Mouse (Mus musculus): ENCODE measurements at regions not wholly inside any gene's neighbourhood (a gene's known extent, or its start where the extent isn't known, plus 50 kb on each side); places are given as distances from the start of the nearest gene placed in this dataset.
A peak's percentile ranks its signal among the peaks of the same experiment; 100 is the strongest.

DNA sequence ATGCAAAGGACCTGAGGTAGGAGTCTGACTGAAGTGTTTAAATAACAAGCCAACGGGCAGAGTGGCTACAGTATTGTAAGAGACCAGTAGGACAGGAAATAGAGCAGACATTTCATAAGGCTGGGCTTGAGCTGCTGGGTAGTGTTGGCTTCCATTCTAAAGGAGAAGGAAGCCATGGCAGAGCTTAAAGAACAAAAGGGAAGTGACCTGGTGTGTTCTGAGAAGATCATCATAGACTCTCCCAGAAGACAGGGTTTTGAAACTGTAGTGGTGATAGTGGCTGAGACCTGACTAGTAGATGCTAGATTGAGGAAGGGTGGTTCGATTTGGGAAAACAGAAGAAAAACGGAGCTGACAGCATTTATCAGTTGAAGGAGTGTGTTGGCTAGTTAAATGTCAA lies 514.1 kb upstream of the Zfp462 start:
- no peak for DNase-seq (ENCODE audit: low read depth, low spot score)

DNA sequence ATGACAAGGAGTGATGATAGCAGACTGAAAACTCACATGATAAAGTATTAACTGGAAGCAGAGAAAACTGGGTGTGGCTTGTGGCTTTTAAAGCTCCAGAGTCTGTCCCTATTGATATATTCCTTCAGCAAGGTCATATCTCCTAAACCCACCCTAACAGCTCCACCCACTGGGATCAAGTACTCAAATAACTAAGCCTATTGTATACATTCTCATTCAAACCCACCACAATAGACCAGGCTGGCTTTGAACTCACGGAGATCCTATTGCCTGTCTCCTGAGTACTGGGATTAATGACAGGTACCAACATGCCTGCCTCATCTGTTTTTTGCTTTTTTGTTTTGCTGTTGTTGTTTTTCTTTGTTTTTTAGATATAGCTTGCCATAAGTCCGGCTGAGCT lies 484.3 kb upstream of the Zfp462 start:
- DNase-seq (ENCODE audit: low read depth, low spot score), result peak; percentile 86

DNA sequence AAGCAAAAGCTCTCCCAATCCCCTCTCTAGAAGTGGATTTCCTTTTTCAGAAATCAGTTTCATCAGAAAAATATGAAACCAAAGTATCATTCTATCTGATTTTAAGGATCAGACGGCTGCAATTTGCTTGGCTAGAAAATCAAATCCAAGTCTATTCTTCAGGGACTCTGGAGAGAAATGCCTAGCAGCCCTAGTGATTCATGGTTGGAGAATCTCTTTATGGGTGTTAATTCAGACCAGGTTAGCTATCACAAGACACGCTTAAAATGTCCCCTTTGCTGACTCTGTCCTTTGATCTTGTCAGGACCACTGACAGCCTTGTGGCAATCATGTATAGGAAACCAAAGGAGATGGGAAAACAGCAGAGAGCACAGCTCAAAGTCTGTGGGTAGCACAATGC lies 475.7 kb upstream of the Zfp462 start:
- DNase-seq (ENCODE audit: low read depth, low spot score), result no peak

DNA sequence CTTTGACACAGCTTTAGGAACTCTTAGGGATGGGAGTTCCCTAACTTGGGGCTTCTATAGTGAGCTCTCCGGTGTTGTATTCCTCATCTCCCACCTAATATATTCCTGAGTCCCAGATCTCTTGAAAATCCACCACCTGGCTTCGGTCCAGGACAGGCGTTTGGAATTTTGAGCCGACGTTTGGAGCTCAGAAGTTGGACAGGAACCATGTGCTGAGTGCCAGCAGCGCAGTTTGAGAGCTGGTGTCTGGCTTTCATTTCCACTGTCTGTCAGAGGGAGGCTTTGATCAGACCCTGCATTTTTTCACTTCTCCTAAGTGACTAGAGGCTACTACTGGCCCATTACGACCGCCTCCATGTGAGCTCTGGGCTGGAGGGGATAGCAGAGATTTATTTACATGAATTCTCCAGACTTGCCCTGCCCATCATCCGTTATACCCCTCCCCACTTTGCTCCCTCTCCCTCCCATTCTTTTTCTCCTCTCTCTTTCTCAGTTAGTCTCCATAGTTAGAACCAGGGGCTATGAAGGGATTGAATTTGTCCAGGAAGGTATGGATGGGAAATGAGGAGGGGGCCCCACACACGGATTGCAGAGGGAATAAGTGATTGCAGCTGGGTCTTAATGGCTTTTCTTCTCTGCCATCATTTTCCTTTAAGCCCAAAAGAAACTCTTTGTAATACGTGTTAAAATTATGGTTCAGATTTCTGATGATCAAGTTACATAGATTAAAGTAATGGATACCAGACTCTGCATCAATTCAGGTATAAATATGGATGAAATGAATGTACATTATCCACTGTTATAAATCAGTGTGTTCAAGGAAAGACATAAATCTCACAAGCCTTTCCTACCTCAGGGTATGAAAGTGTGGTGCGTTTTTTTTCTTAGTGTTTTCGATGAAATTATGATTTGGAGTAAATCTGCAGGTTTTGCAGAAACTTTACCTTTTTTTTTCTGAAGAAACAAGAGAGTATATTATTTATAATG lies 474.5 kb upstream of the Zfp462 start:
- DNase-seq (ENCODE audit: low read depth, low spot score), result no peak

DNA sequence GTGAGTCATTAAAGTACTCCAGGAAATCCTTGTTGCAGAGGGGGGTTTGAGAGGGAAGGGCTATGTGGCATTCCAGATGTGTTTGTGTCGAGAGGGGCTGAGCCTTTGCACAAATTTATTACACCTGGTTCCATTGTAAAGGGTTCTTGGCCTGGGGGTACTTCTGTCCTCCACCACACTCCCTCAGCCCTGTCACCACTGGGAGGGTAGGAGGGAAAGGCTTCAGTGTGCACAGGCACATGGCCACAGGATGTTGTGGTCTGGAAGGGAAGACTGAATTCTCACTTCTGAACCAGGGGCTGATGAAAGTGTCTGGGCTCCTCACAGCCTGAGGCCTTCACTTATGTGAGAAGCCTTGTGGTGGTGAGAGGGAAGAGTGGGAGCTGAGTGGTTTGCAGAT lies 473.8 kb upstream of the Zfp462 start:
- no peak for DNase-seq (ENCODE audit: low read depth, low spot score)

DNA sequence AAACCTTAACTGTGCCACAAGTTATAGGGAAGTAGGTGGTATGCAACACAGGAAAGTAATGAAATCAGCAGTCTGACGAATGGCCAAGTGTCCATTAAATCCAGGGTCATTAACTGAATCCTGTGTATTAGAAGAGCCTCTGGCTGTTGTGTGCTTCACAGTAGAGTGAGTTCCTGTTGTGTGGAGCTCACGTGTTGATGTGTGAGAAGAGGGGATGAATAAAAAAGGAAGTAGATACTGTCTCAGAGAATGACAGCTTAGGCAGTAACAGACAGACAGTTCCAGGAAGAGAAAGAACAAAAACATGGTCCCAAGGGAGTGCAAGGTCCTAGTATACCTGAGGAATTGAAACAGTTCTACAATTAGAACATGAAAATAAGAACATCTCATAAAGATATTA lies 463.1 kb upstream of the Zfp462 start:
- no peak for DNase-seq (ENCODE audit: low read depth, low spot score)

DNA sequence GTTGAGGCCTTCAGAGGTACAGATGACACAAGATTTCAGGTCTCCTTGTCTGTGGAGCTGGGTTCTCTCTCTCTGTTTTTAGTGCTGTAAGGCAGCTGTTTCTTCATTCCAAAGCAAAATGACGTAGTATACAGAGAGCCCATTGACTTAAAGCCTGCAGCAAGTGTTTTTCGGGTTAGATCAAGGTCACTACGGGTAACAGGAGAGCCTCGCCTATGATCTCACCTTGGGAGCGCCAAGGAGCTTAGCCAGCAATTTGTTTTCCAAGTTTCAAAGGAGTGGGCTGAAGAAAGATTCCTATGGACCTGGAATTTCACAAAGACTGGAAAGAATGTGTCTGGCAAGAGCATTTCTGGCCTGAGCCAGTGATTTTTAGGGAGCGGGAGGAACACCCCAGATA lies 451.8 kb upstream of the Zfp462 start:
- peak; percentile 66 for DNase-seq (ENCODE audit: low read depth, low spot score)

DNA sequence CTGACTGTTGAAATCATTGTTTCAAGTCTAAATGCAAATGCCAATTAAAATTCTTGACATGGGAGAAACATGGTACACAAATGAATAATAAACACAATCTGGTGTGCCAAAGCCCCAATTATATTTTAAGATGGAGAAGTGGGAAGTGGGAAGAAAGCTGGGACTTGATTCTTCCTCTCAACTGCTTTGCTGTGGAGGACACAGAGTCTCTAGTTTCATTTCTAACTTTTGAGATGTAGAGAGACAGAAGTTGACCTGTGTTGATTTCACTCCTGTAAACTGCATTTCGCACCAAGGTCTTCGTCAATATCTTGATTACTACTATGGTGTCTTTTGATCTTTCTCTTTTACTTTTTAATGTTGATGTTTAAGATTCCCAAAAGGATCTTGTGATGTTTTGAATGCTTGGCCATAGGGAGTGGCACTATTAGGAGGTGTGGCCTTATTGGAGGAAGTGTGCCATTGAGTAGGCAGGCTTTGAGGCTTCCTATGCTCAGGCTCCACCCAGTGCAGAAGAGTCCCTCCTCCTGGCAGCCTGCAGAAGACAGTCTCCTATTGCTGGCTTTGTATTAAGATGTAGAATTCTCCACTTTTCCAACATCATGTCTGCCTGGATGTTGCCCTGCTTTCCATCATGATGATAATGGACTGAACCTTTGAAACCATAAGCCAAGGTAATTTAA lies 447.4 kb upstream of the Zfp462 start:
- peak; percentile 12 for DNase-seq (ENCODE audit: low read depth, low spot score)

DNA sequence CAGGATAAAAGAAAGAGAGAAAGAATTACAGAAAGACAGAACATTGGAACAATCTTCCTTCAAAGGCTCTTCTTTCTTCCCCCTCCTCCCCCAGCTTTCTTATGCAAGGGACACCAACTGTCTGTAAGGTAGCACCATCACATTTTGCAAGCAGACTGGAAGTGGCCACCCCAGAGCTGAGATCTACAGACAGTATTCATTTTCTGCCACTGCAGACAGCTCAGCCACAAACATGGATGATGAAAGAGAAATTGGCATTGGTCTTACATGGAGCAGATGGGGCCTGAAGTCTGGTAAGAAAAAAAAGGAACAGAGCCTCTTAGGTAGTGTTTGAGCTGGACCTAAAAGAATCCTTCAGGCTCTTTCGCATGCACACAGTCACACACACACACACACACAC lies 428.9 kb upstream of the Zfp462 start:
- DNase-seq (ENCODE audit: low read depth, low spot score), result no peak

DNA sequence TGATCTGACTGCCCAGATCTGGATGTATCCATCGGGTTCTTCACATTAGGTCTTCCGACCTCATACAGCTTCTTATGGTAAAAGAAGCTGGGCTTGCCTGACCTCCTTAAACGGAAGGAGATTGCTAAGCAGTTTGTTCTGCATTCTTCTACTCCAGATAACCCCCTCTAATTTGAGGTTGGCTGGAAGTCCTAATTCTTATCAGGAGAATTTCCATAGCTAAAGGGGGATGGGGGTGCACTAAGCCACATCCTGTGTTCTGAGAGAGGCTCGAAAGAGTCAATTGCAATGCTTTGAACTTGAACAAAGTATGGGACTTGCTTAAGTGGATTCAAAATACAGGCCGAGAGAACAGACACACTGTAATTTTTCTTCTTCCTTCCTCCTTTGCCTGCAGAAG lies 421.6 kb upstream of the Zfp462 start:
- DNase-seq (ENCODE audit: low read depth, low spot score), result no peak

DNA sequence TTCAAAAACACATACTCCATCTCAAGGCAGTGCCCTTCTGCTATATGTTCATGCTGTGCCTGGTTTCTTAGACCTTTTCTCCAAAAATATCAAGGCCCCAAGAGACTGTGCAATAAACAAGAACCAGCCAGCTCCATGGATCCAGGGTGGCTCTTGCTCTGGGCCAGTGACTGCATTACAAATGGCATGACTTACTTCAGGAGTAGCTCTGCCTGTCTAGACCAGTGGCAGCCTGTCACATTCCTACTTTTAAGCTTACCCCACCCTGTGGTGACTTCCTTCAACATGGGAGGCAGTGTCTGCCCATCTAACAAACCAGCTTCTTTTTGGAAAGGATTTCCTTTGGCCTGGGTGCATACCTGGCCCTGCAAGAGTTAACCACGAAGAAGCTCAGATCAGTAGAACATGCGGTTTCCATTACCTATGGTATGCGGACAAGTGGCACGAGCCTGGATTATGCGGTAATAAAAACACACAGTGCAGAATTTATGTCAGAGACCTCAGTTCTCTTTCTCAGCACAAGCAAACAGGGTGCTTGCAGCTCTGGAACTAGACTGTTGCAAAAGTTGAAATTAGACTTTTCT lies 418.8 kb upstream of the Zfp462 start:
- DNase-seq (ENCODE audit: low read depth, low spot score), result peak; percentile 11

DNA sequence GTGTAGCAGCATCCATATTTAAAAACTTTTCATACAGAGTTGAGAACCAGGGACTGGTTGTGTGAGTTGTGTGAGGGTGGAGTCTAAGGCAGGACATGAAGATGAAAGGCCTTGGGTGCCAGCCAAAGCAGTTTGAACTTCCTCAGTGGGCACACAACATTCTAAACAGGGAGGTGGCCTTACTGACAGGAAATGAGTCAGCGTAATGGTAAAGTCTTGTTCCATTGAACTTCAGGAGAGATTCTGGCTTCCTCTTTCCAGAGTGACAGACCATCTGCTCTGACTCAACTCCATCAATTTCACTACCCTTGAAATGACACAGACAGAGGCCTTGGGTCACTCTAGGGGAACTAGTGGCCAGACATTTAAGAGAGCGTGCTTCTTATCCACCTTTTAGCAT lies 417.2 kb upstream of the Zfp462 start:
- DNase-seq (ENCODE audit: low read depth, low spot score), result no peak

DNA sequence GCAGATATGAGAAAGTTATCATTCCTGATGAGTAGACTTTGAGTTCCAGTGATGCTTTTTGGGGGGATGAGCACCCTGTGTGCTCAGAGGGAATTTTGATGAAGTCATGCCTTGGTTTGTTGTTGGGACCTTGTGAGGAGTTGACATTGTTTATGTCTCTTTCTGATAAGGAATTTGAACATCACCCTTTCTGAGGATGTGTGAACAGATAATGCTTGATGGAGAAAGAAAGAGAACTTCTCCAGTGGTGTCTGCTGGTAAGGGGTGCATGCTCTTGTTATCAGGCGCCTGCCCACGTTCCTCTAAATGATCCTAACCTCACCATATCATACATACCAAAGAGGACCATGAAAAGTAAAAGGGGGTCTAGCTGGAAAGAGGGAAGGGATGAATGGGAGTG lies 413.1 kb upstream of the Zfp462 start:
- no peak for DNase-seq (ENCODE audit: low read depth, low spot score)

DNA sequence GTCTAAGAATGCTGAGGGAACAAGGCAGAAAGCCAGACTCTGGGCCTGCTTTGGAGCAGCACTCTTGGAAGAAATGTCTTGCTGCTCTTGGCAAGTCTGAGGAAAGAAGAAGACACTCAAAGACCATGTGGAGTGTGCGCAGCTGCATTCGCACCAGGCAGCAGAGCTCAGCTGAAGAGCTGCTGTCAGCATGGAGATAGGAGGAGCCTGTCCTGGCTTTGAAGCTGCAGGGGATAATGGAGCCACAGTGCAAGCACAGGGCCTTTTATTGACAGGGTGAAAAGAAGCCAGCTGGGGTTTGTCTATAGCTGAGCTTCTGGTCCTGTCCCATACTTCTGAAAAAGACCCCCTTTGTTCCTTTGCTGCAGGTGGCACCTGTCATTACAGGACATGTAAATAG lies 411.0 kb upstream of the Zfp462 start:
- no peak for DNase-seq (ENCODE audit: low read depth, low spot score)

DNA sequence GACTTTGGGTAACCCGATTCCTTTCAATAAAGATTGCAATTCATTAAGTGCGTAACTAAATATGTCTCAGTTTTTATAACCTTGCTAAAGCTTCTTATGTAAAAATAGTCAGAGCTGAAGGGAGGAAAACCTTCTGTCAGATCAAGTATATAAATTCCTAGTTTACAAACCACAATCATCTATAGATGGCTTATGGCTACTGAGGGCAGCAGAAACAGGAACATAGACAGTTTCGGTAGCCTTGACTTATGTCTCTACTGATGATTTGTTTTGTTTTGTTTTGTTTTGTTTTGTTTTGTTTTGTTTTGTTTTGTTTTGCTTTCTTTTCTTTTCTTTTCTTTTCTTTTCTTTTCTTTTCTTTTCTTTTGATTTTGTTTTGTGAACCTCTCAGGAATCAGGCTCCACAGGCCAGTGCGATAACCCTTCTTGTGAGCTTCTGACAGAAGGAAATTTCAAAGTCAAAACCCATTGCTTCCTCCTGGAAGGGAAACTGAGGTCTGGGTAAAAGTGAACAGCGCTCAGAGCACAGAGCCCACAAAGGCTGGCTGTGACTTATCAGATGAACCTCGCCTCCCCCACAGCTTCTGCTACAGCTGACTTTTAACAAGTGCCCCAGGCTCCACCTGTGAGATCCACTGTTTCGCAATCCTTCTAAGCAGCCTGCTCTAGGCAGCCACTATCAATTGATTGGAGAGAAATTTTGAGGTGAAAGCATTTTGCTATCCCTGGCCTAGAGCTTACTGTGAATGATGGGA lies 391.8 kb upstream of the Zfp462 start:
- no peak for DNase-seq (ENCODE audit: low read depth, low spot score)

DNA sequence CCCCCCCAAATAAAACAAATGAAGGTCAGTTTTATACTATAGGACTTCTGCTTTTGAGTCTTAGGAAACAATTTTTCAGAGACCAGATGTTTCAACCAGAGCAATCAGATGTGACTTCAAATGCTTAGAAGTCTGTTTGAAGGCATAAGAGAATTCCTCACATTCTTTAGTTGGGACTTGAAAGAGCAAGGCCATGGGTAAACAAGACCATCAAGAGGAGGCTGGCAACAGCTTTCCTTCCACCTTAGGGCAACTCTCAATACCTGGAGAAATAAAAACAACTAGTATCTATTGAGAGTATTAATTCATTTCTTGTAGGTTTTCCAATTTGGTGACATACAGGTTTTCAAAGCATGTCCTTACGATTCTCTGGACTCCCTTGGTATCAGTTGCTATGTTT lies 381.8 kb upstream of the Zfp462 start:
- DNase-seq (ENCODE audit: low read depth, low spot score), result peak; percentile 14

DNA sequence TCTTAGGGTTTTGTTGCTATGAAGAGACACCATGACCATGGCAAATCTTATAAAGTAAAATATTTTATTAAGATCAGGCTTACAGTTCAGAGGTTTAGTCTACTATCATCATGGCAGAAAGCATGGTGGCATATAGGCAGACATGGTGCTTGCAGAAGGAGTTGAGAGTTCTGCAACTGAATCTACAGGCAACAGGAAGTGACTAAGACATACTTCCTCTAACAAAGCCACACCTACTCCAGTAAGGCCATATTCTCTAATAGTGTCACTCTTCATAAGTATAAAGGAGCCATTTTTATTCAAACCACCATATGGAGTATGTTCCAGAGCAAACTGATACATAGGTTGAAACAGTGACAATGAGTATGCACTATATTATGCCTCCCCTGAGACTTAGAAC lies 371.7 kb upstream of the Zfp462 start:
- DNase-seq (ENCODE audit: low read depth, low spot score), result no peak

DNA sequence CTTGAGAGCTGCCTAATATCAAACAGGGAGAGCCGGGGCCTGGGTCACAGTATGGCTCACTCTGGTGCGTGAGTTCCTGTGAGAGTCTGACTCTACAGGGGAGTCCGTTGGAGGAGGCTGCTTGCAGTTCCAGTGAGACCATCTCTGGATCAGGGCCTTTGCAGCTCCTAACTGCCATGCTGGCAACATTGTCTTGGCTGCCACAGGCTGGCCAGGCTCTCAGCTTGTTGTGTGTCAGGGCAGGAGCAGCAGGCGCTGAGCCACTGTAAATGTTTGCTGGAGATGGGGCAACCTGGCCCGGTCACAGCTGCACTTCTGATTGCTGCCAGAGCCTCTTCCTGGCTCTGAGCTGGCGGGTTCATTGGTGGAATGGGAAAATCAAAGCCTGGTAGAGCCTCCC lies 357.7 kb upstream of the Zfp462 start:
- no peak for DNase-seq (ENCODE audit: low read depth, low spot score)

DNA sequence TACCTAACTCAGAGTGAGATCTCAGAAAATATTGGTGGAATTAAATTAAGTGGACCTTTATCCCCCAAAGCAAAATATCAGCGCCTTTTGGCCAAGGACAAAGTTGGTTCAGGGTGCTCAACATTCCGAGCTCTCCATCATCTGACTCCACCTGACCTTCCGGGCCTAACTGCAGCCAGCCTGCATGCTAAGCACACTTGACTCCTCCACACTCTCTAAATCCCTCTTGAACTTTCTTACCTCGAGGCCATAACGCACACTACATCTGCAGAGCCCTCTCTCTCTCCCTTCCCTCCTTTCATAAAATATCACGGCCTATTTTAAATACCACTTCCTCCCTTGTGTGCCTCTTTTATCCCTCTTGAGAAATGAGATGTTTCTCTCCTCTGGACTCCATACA lies 356.1 kb upstream of the Zfp462 start:
- no peak for DNase-seq (ENCODE audit: low read depth, low spot score)

DNA sequence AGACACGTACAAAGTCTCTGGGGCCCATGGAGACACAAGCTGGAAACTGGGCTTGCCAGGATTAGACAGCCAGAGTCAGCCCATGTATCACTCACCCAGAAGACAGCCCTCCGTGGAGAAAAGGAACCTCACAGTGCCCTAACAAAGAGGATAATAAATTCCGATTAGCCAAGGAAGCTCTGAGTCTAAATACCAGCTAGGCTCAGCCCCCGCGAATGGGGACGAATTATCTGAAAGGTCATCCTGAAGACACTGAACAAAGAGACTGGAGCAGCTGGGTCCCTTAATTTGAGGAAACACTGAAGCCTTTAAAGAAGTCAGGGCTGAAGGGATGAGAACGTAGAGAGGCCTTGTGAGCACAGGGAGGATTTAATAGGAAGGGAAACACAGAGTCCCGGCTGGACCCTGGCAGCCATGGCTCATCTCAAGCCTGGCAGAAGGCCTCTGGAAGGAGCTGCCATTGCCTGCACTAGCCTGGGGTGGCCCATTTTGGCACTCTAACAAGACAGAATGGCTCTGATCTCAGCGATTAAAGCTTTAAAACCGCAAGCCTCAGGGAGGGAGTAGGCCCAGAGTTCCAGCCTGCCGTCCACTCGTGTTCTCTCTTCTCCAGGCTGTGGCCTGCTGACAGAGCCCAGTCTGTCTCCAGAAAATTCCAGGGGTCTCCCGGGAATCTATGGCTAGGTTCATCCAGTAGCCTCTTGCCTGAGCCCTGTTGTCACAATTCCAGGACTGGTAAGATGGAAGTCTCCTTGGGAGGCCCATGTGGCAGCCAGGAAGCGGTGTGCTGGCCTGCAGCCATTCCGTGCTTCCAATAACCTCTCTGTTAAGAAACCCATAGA lies 343.0 kb upstream of the Zfp462 start:
- peak; percentile 27 for DNase-seq (ENCODE audit: low read depth, low spot score)

Measured in ZHBTc4 (cell line).